Mouse (Mus musculus) lung, embryonic 14.5 days (tissue): ENCODE data around the gene Zhx3. TPM values are rescaled to one million over a fixed set of nuclear protein-coding genes. Genes with fewer than 3 reads are reported as not detected.

ENCODE experiments used
- ATAC-seq: fragments of 200-750 bp; cut with Nextera tagmentation; 2 replicates; pipeline ENCODE4 v1.8.0; 2017; ENCODE audit warnings: mild to moderate bottlenecking, moderate TSS enrichment, moderate library complexity; ENCODE audit not compliant: insufficient read depth
- DNase-seq: peaks from one replicate; pipeline ENCODE4 v3.0.0-alpha.2; 2015
- H3K27ac ChIP-seq: fragments of 300-500 bp; sonication (generic); 2 replicates; pipeline ENCODE4 v1.5.1; 2014; ENCODE audit warnings: low read depth, mild to moderate bottlenecking, moderate library complexity
- H3K27me3 ChIP-seq: fragments of 300-500 bp; sonication (generic); 2 replicates; pipeline ENCODE4 v1.6.1; 2014; ENCODE audit warnings: low read length, control low read depth; ENCODE audit not compliant: insufficient read depth
- H3K36me3 ChIP-seq: fragments of 300-500 bp; sonication (generic); 2 replicates; pipeline ENCODE4 v1.6.1; 2014; ENCODE audit warnings: control low read depth; ENCODE audit not compliant: insufficient read depth
- H3K4me1 ChIP-seq: fragments of 300-500 bp; sonication (generic); 2 replicates; pipeline ENCODE4 v1.6.1; 2014; ENCODE audit warnings: antibody characterized with exemption, control low read depth; ENCODE audit not compliant: insufficient read depth
- H3K4me2 ChIP-seq: fragments of 300-500 bp; sonication (generic); 2 replicates; pipeline ENCODE4 v1.6.1; 2014; ENCODE audit warnings: mild to moderate bottlenecking
- H3K4me3 ChIP-seq: fragments of 300-500 bp; sonication (generic); 2 replicates; pipeline ENCODE4 v1.5.1; 2014; ENCODE audit warnings: low read depth, low read length
- H3K9ac ChIP-seq: fragments of 300-500 bp; sonication (generic); 2 replicates; pipeline ENCODE4 v1.6.1; 2014
- H3K9me3 ChIP-seq: fragments of 300-500 bp; sonication (generic); 2 replicates; pipeline ENCODE4 v1.6.1; 2016; ENCODE audit warnings: low read depth, low read length, control low read depth
- CTCF ChIP-seq: IDR thresholded peaks from 2 replicates; pipeline ENCODE4 v1.5.1; 2016; ENCODE audit warnings: antibody characterized with exemption, low read depth
- WGBS: fragments of 180-500 bp; shearing (Covaris S2); extraction: QIAGEN DNeasy Blood & Tissue Kit; methylation state at CpG from one replicate; pipeline ENCODE4 v1.1.7; 2014; 5-methylcytosine and 5-hydroxymethylcytosine counted together
- polyA plus RNA-seq: library from polyadenylated mRNA; unstranded; fragments of >200 nt; fragmentation: Nextera tagmentation; extraction: Ambion mirVana; gene quantifications from 2 replicates; pipeline ENCODE4 v1.2.1, GENCODE M21; 2014

Gene Zhx3
- polyA plus RNA-seq, 1 experiment from 2014 or later, result 13.0 TPM

GRCm38 (mm10) chr2:160901656-160902412 lies 29.0 kb upstream of the Zhx3 start:
- TF ChIP-seq CTCF, result no peak
- Histone ChIP-seq H3K9me3 (no peaks in the 10 kb centered on the region), H3K36me3 (no peaks in the 10 kb centered on the region), H3K4me3 (no peak overlapping the region), H3K27ac (no peak overlapping the region), H3K4me2 (no peak overlapping the region), H3K9ac (no peak overlapping the region), H3K27me3 (no peaks in the 10 kb centered on the region), H3K4me1 (no peaks in the 10 kb centered on the region)
- no peak for DNase-seq
- no peak for ATAC-seq
- 74% methylated on average over 7 of the region's 7 CpGs for WGBS

GRCm38 (mm10) chr2:160891697-160892096 lies 18.9 kb upstream of the Zhx3 start:
- Histone ChIP-seq H3K27ac (no peak overlapping the region), H3K36me3 (no peaks in the 10 kb centered on the region), H3K9ac (no peak overlapping the region), H3K27me3 (no peaks in the 10 kb centered on the region), H3K9me3 (no peaks in the 10 kb centered on the region), H3K4me3 (no peak overlapping the region), H3K4me2 (no peak overlapping the region), H3K4me1 (0 out of 2 replicates have a peak, but pooled peaks cover 4% of the 10 kb centered on the region)
- 82% methylated on average over 9 of the region's 9 CpGs for WGBS
- TF ChIP-seq CTCF, result no peak
- ATAC-seq (no peak), DNase-seq (no peak)

- ATAC-seq, result no peak
- no peak for TF ChIP-seq CTCF
- WGBS, result 66% methylated on average over 5 of the region's 5 CpGs
- H3K4me1 ChIP-seq, result 0 out of 2 replicates have a peak, but pooled peaks cover 4% of the 10 kb centered on the region
- DNase-seq, result peak; percentile 19
- H3K27ac ChIP-seq, result no peak overlapping the region
- H3K4me3 ChIP-seq, result no peak overlapping the region
- H3K27me3 ChIP-seq, result no peaks in the 10 kb centered on the region
- H3K36me3 ChIP-seq, result no peaks in the 10 kb centered on the region
- H3K9ac ChIP-seq, result no peak overlapping the region
- no peak overlapping the region for H3K4me2 ChIP-seq
- no peaks in the 10 kb centered on the region for H3K9me3 ChIP-seq
Measured at GRCm38 (mm10) chr2:160891045-160891444, 18.2 kb upstream of the Zhx3 start.

- H3K9ac ChIP-seq, result peak overlapping the region; percentile 44
- no peaks in the 10 kb centered on the region for H3K9me3 ChIP-seq
- DNase-seq (peak; percentile 69), ATAC-seq (peak; percentile 83)
- H3K27me3 ChIP-seq, result no peaks in the 10 kb centered on the region
- peak overlapping the region; percentile 92 for H3K4me2 ChIP-seq
- WGBS, result under 1% methylated on average over 26 of the region's 26 CpGs
- no peaks in the 10 kb centered on the region for H3K36me3 ChIP-seq
- 0 out of 2 replicates have a peak, but pooled peaks cover 4% of the 10 kb centered on the region for H3K4me1 ChIP-seq
- peak overlapping the region; percentile 46; the same call in 1 of the 2 replicates for H3K27ac ChIP-seq
- peak overlapping the region; percentile 44 for H3K4me3 ChIP-seq
- no peak for TF ChIP-seq CTCF
Measured at GRCm38 (mm10) chr2:160887859-160888258, 15.1 kb upstream of the Zhx3 start.

GRCm38 (mm10) chr2:160887284-160887683 lies 14.5 kb upstream of the Zhx3 start:
- TF ChIP-seq CTCF, result peak; percentile 96
- H3K9ac ChIP-seq, result no peak overlapping the region

GRCm38 (mm10) chr2:160886221-160886620 lies 13.4 kb upstream of the Zhx3 start:
- WGBS, result 66% methylated on average over 3 of the region's 3 CpGs
- Histone ChIP-seq H3K4me1 (0 out of 2 replicates have a peak, but pooled peaks cover 4% of the 10 kb centered on the region), H3K4me2 (no peak overlapping the region), H3K9ac (no peak overlapping the region), H3K27me3 (no peaks in the 10 kb centered on the region), H3K36me3 (no peaks in the 10 kb centered on the region), H3K27ac (no peak overlapping the region), H3K4me3 (no peak overlapping the region), H3K9me3 (no peaks in the 10 kb centered on the region)
- TF ChIP-seq CTCF, result no peak
- ATAC-seq (no peak), DNase-seq (no peak)

More at GRCm38 (mm10) chr2:160887284-160887683, 14.5 kb upstream of the Zhx3 start:
- Histone ChIP-seq H3K4me3 (peak overlapping the region; percentile 44), H3K4me2 (peak overlapping the region; percentile 92), H3K4me1 (0 out of 2 replicates have a peak, but pooled peaks cover 4% of the 10 kb centered on the region), H3K36me3 (no peaks in the 10 kb centered on the region), H3K27ac (no peak overlapping the region), H3K9me3 (no peaks in the 10 kb centered on the region), H3K27me3 (no peaks in the 10 kb centered on the region)
- 3% methylated on average over 11 of the region's 11 CpGs for WGBS
- DNase-seq (peak; percentile 90), ATAC-seq (peak; percentile 86)

- Histone ChIP-seq H3K36me3 (no peaks in the 10 kb centered on the region), H3K4me3 (no peak overlapping the region), H3K27ac (no peak overlapping the region), H3K4me2 (no peak overlapping the region), H3K4me1 (0 out of 2 replicates have a peak, but pooled peaks cover 4% of the 10 kb centered on the region), H3K27me3 (no peaks in the 10 kb centered on the region), H3K9ac (no peak overlapping the region), H3K9me3 (no peaks in the 10 kb centered on the region)
- WGBS, result 7% methylated on average over 2 of the region's 2 CpGs
- peak; percentile 87 for TF ChIP-seq CTCF
- ATAC-seq (no peak), DNase-seq (peak; percentile 82)
Measured at GRCm38 (mm10) chr2:160884830-160885229, 12.0 kb upstream of the Zhx3 start.
